Mouse (Mus musculus) olfactory bulb, adult 2 months (tissue): Measurements from ENCODE around the gene Oasl1.

Experiments used
- CTCF ChIP-seq: fragments of 200-500 bp; IDR thresholded peaks from 2 replicates; pipeline ENCODE4 v1.5.1; 2012; ENCODE audit warnings: low read depth, mild to moderate bottlenecking, low read length, moderate library complexity; ENCODE audit not compliant: insufficient read depth
- POLR2A ChIP-seq: fragments of 200-500 bp; IDR thresholded peaks from 2 replicates; pipeline ENCODE4 v1.6.1; 2012; ENCODE audit warnings: mild to moderate bottlenecking, low read depth, low read length, moderate library complexity; ENCODE audit not compliant: insufficient read depth

DNA sequence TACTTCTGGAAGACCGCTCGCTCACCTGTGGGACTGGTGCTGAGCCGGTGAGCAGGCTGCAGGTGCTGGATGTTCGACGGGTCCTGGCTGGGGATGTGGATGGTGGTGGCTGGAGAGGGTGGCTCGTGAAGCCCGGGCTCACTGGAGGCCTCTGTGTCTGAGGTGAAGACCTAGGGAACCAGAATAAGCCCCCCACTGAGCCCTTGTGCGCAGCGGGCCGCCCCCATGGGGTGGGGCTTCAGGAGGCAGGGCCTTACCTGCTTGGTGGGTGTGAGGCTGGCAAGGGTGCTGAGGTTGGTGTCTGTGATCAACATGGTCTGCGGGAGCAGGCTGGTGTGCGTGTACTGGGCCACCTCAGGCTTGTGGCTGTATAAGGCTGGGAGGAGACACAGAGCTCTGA lies 27.6 kb downstream of the Oasl1 start:
- TF ChIP-seq CTCF = no peak
- no peak for TF ChIP-seq POLR2A
